In genomic region chr2:157541631-157542030, GRCm38 (mm10) we compare ENCODE assay signal across 21 mouse cellular contexts. TPM values are rescaled to one million over a fixed set of nuclear protein-coding genes. Genes with fewer than 3 reads are reported as not detected.
DNase-seq lines count a peak whose midpoint lies in the region; ATAC-seq and TF ChIP-seq lines count a peak whose summit lies in the region.
"Had no signal": no experiment of that assay in that cellular context is flagged by ENCODE, and none has a peak within 500 bp of the region (broad histone marks: within the 10 kb centered on the region; RNA-seq: fewer than 3 reads in every experiment).

No protein-coding gene starts in this region.

- peaks cover 15% of the 10 kb centered on the region for H3K36me3 ChIP-seq in forebrain, embryonic 10.5 days (replicated peaks)
- no peaks in the 10 kb centered on the region for H3K36me3 ChIP-seq in forebrain, embryonic 16.5 days (ENCODE audit: control insufficient read depth, insufficient read depth)
- no peaks in the 10 kb centered on the region for H3K36me3 ChIP-seq in hindbrain, postnatal 0 days (ENCODE audit: insufficient read depth, low read length)
- peaks cover 6% of the 10 kb centered on the region; the same call in 1 of the 2 replicates for H3K36me3 ChIP-seq in midbrain, postnatal 0 days (ENCODE audit: insufficient read depth, low read length)
- H3K36me3 ChIP-seq: stomach, embryonic 15.5 days had no signal

- no peaks in the 10 kb centered on the region for H3K9me3 ChIP-seq in forebrain, embryonic 10.5 days
- H3K9me3 ChIP-seq in forebrain, embryonic 16.5 days (ENCODE audit: control insufficient read depth, low read length), result no peaks in the 10 kb centered on the region
- H3K9me3 ChIP-seq in hindbrain, postnatal 0 days (ENCODE audit: low read length), result no peaks in the 10 kb centered on the region
- no peaks in the 10 kb centered on the region for H3K9me3 ChIP-seq in midbrain, postnatal 0 days (ENCODE audit: low read length)
- H3K9me3 ChIP-seq: stomach, embryonic 15.5 days had no signal

- DNase-seq in forebrain, embryonic 10.5 days (ENCODE audit: extremely low spot score, low spot score), result no peak
- no peak for DNase-seq in hindbrain, postnatal 0 days (ENCODE audit: low spot score)
- DNase-seq in midbrain, postnatal 0 days (ENCODE audit: low spot score), result no peak
- DNase-seq in gastrocnemius, postnatal 25 days, result no peak
- no peak for DNase-seq in adrenal gland, postnatal 14 days
- no peak for DNase-seq in right cerebral cortex, postnatal 36 days (ENCODE audit: low spot score in 2 of 2)
- DNase-seq: adrenal gland, postnatal 25 days; cerebellum, adult 9-11 months; gastrocnemius, postnatal 14 days; kidney, postnatal 14 days; layer of hippocampus, adult 9-11 months; lung, adult 2 months; right cerebral cortex, postnatal 4 days had no signal

- H3K9ac ChIP-seq in forebrain, embryonic 16.5 days (replicated peaks; ENCODE audit: low read depth, low read length), result no peak overlapping the region
- no peak overlapping the region for H3K9ac ChIP-seq in hindbrain, postnatal 0 days (replicated peaks; ENCODE audit: low read length)
- no peak overlapping the region for H3K9ac ChIP-seq in midbrain, postnatal 0 days (replicated peaks; ENCODE audit: low read length, poor library complexity, severe bottlenecking)
- H3K9ac ChIP-seq: stomach, embryonic 15.5 days had no signal

- peaks cover 96% of the 10 kb centered on the region for H3K4me1 ChIP-seq in forebrain, embryonic 10.5 days
- peaks cover 74% of the 10 kb centered on the region for H3K4me1 ChIP-seq in forebrain, embryonic 16.5 days (replicated peaks; ENCODE audit: control insufficient read depth, insufficient read depth, low read length)
- peaks cover 40% of the 10 kb centered on the region for H3K4me1 ChIP-seq in hindbrain, postnatal 0 days (ENCODE audit: insufficient read depth, low read length)
- H3K4me1 ChIP-seq in midbrain, postnatal 0 days (ENCODE audit: insufficient read depth, low read length), result peaks cover 47% of the 10 kb centered on the region

- ATAC-seq in forebrain, embryonic 16.5 days, result no peak
- ATAC-seq in hindbrain, postnatal 0 days, result no peak
- no peak for ATAC-seq in midbrain, postnatal 0 days (ENCODE audit: low FRiP score)
- ATAC-seq: CD4-positive, CD25-positive, alpha-beta regulatory T cell, adult 4 months; intestine, postnatal 0 days had no signal

- peak overlapping the region; percentile 79 for H3K27ac ChIP-seq in forebrain, embryonic 10.5 days
- peak overlapping the region; percentile 71 for H3K27ac ChIP-seq in forebrain, embryonic 16.5 days (ENCODE audit: low read length)
- H3K27ac ChIP-seq in hindbrain, postnatal 0 days, result peak overlapping the region; percentile 41; the same call in 1 of the 2 replicates
- peak overlapping the region; percentile 65 for H3K27ac ChIP-seq in midbrain, postnatal 0 days (ENCODE audit: low read depth, low read length)
- H3K27ac ChIP-seq: macrophage; stomach, embryonic 15.5 days had no signal

- 0 out of 2 replicates have a peak overlapping the region, but pooled peaks have one; percentile 16 for H3K4me2 ChIP-seq in forebrain, embryonic 16.5 days (ENCODE audit: low read length)
- no peak overlapping the region for H3K4me2 ChIP-seq in hindbrain, postnatal 0 days (ENCODE audit: low read depth, low read length)
- H3K4me2 ChIP-seq in midbrain, postnatal 0 days (ENCODE audit: low read depth, low read length, poor library complexity, severe bottlenecking), result no peak overlapping the region
- H3K4me2 ChIP-seq: heart, embryonic 11.5 days; stomach, embryonic 15.5 days had no signal

- peak overlapping the region; percentile 4; the same call in 1 of the 2 replicates for H3K4me3 ChIP-seq in forebrain, embryonic 10.5 days
- H3K4me3 ChIP-seq in forebrain, embryonic 16.5 days (replicated peaks; ENCODE audit: low read length), result no peak overlapping the region
- H3K4me3 ChIP-seq in hindbrain, postnatal 0 days (ENCODE audit: low read length), result no peak overlapping the region
- no peak overlapping the region for H3K4me3 ChIP-seq in midbrain, postnatal 0 days (ENCODE audit: low read depth, low read length)
- H3K4me3 ChIP-seq: myocyte; stomach, embryonic 15.5 days had no signal

- TF ChIP-seq CTCF in hindbrain, postnatal 0 days (IDR thresholded peaks at IDR 0.05; ENCODE audit: low read depth), result no peak
- TF ChIP-seq CTCF in midbrain, postnatal 0 days (IDR thresholded peaks at IDR 0.05), result no peak

- WGBS in forebrain, embryonic 10.5 days, result 42% methylated on average over 8 of the region's 8 CpGs
- WGBS in forebrain, embryonic 16.5 days, result 16% methylated on average over 8 of the region's 8 CpGs
- 41% methylated on average over 8 of the region's 8 CpGs for WGBS in hindbrain, postnatal 0 days
- 29% methylated on average over 8 of the region's 8 CpGs for WGBS in midbrain, postnatal 0 days

- H3K27me3 ChIP-seq in forebrain, embryonic 10.5 days (ENCODE audit: poor library complexity, severe bottlenecking), result peaks cover 60% of the 10 kb centered on the region
- H3K27me3 ChIP-seq in forebrain, embryonic 16.5 days (replicated peaks; ENCODE audit: control insufficient read depth, insufficient read depth, low read length), result no peaks in the 10 kb centered on the region
- H3K27me3 ChIP-seq in hindbrain, postnatal 0 days (ENCODE audit: insufficient read depth, low read length), result no peaks in the 10 kb centered on the region
- no peaks in the 10 kb centered on the region for H3K27me3 ChIP-seq in midbrain, postnatal 0 days (ENCODE audit: insufficient read depth, low read length)
- H3K27me3 ChIP-seq: stomach, embryonic 15.5 days had no signal

RNA-seq across cellular contexts. Expression of gene Nnat, which starts 18.2 kb away (rescaled TPM):
- polyA plus RNA-seq in forebrain, embryonic 10.5 days (2016; fragmentation: Nextera tagmentation; extraction: Ambion mirVana), result 1,904 and 2,173 TPM in 2 replicates
- polyA plus RNA-seq in forebrain, embryonic 16.5 days (2015; fragmentation: Nextera tagmentation; extraction: Ambion mirVana), result 5,254 and 7,174 TPM in 2 replicates
- total RNA-seq in hindbrain, postnatal 0 days (2014; rRNA removed), result 8,203 and 10,251 TPM in 2 replicates
- polyA plus RNA-seq in hindbrain, postnatal 0 days (2015; fragmentation: Nextera tagmentation; extraction: Ambion mirVana), result 5,188 and 5,840 TPM in 2 replicates
- 7,900 and 8,478 TPM in 2 replicates for total RNA-seq in midbrain, postnatal 0 days (2014; rRNA removed)
- 8,374 and 8,478 TPM in 2 replicates for polyA plus RNA-seq in midbrain, postnatal 0 days (2015; fragmentation: Nextera tagmentation; extraction: Ambion mirVana)
- total RNA-seq in gastrocnemius, postnatal 25 days (2021), result 10 to 100 TPM in 1 of 2 experiments, 1 to 10 TPM in 1; 1.3 to 49.1 TPM
- total RNA-seq in adrenal gland, postnatal 14 days (2021), result 158 TPM in 2 replicates
- total RNA-seq: liver, adult 2 months had no signal
- polyA plus RNA-seq: liver, adult 2 months; macrophage had no signal

RNA-seq across cellular contexts. Expression of gene Blcap, which starts 29.4 kb away (rescaled TPM):
- polyA plus RNA-seq in forebrain, embryonic 10.5 days (2016; fragmentation: Nextera tagmentation; extraction: Ambion mirVana), result 78.7 and 82.3 TPM in 2 replicates
- 196 and 239 TPM in 2 replicates for polyA plus RNA-seq in forebrain, embryonic 16.5 days (2015; fragmentation: Nextera tagmentation; extraction: Ambion mirVana)
- 207 and 253 TPM in 2 replicates for total RNA-seq in hindbrain, postnatal 0 days (2014; rRNA removed)
- 263 and 284 TPM in 2 replicates for polyA plus RNA-seq in hindbrain, postnatal 0 days (2015; fragmentation: Nextera tagmentation; extraction: Ambion mirVana)
- total RNA-seq in midbrain, postnatal 0 days (2014; rRNA removed), result 307 and 309 TPM in 2 replicates
- polyA plus RNA-seq in midbrain, postnatal 0 days (2015; fragmentation: Nextera tagmentation; extraction: Ambion mirVana), result 394 and 397 TPM in 2 replicates
- 10 to 100 TPM; 19.2 to 20.7 TPM for total RNA-seq in gastrocnemius, postnatal 25 days (2021)
- total RNA-seq in adrenal gland, postnatal 14 days (2021), result 75.2 and 77.9 TPM in 2 replicates

Comparison
In these comparisons a context has a peak if more than half of its experiments do, and no peak if none do; other contexts are left out.
1. RNA of gene Nnat, which starts 18.2 kb away (total RNA-seq): 8,203 to 10,251 TPM in hindbrain, postnatal 0 days and 7,900 to 8,478 TPM in midbrain, postnatal 0 days; 158 TPM in adrenal gland, postnatal 14 days and 1.3 to 49.1 TPM in gastrocnemius, postnatal 25 days; every median in the first group is over 10 times any median in the second.
2. Peak in every context shown above with its lines, with median percentiles within 50 percentile points of each other: H3K27ac ChIP-seq.